Mouse (Mus musculus) retina, adult 2 months (tissue): ENCODE results near the gene Lhpp.

Experiments used
- DNase-seq: peaks from one replicate; pipeline ENCODE4 v3.0.0-alpha.2; 2012; ENCODE audit warnings: low read depth, low spot score

Lhpp gene

DNA sequence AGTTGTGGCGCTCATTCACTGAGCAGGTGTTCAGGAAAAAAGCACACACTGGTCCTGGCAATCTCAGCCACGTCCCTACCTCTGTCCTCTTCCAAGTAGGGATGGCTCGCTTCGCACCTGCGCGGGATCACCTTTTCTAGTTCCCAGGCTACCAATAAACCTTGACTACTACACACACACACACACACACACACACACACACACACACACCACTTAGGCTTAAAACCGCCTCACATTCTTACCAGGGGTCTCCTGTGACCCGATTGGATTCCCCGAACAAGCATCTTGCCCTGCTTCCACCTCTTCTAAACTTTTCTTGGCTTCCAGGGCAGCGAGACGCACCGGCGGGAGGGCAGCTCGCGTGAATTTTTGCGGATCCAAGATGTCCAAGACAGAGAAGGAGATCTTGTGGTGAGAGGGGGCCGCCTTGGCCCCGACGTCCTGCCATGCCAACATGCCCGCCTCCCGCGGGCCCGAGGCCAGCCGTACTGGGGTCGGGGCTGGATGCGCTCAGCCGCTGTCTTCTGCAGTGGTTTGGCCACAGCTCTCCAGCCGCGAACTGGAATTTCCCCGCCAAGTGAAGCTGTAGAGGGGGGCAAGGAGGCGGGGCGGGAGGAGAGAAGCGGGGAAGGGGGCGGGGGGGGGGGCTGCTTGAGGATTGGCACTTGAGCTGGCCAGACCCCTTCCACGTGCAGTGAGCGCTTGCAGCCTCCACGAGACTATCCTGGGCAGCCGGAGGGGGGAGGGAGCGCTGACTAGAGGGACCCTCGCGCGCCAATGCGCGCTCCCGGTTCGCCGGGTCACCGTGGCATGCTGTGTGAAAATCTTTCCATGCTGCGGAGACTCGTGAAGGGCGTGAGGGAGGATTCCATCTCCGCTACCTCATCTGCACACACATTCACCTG, 11.1 kb upstream of the Lhpp start, which contains the start of gene Nkx1-2:
Gene Nkx1-2, minus strand, starts transcription at position 567 of the 905 bp plus-strand sequence.
- no peak for DNase-seq

DNA sequence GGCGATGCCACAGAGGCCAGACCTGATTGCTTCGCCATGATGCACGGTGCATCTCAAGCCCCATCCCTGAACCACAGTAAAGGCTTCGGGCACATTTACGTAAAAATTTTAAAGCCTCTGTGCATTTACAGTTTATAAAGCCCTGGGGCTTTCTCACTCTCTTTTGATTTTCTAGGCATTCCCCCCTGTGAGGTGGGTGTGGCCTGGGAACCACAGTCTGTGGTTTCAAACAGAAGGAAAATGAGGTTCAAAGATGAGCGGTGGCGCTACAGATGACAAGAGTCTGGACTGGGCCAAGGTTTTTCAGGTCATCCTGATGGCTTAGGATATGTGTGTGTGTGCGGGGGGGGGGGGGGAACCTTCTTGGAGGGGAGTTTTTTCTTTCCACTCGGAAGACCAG, 10.4 kb upstream of the Lhpp start:
- DNase-seq, result no peak

DNA sequence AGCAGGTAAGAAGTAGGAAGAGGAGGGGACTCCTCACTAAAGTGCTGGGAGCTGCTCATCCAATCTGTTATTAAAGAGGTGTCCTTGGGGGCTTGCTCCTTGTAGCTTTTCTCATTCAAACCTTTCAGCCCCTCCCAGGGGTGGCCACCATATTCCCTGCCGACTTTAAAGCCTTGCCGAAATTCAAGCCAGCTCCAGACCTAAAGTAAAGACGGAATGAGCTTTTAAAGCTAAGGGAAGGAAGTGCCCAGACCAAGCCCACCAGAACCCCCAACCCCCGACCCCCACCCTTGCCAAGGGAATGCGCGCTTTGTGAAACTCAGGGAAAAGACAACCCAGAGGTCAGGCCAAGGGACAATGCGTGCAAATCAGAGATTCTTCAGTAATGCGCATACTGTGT, 9.5 kb upstream of the Lhpp start:
- DNase-seq, result no peak

DNA sequence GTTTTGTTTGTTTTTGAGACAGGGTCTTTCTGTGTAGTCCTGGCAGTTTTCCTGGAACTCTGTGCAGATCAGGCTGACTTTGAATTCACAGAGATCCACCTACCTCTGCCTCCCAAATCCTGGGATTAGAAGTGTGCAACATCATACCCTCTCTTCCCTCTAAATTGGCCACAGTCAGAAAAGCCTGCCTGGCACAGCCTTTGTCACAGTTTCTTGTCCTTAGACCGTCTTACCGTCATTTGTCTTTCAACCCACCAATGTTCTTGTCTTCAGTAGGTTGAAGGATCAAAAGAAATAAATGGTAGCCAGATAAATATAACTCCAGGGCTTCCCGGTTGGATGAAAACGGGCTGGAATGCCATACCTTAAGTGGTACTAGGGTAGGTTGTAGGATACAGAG, 5.7 kb upstream of the Lhpp start:
- no peak for DNase-seq

DNA sequence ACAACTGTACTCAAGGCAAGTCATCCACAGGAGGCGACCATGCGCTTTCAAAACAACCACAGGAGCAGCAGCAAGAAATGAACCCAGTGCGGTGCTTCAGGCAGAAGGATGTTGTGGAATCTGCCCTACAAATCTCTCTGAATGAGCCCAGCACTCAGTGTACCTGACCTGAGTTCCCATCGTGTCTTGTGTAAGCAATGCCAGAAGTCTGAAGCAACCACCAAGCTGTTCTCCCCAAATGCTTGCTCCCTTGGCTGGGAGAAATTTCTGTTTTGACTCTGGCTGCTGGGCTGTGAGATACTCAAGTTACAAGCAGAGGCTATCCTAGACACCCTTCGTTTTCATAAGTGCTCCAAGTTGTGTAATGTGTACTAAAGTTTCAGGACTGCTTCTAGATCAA, 4.7 kb upstream of the Lhpp start:
- no peak for DNase-seq

DNA sequence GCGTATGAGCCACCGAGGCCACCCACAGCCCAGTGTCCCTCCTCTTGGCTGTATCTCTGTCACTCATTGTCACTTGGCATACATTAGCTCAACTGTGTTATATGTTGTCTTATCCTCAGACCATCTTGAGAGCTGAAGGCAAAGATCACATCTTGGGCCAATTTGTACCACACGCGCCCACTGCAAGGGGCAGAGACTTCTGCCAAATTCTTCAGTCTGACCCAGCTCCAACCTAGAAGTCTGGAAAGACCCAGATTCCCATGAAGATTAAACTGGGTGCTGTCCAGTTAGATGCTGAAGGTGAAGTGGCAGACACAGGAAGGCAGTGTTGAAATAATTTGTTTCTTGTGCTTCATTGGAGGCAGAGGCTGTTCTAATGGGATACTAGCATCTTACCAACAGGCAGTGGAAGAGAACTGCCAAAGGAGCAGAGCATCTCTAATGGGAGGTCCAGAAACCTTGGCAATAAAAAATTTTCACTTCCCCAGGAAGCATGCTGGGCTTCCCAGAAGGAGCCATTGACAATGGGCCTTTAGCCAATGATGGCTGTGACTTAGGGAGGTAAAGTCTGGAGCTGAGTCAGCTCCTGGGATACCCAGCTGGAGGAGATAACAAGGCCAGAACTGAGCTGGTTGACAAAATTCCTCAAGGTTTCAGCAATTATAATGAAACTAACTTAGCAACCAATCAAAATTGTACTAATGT, 2.0 kb upstream of the Lhpp start:
- DNase-seq, result no peak

DNA sequence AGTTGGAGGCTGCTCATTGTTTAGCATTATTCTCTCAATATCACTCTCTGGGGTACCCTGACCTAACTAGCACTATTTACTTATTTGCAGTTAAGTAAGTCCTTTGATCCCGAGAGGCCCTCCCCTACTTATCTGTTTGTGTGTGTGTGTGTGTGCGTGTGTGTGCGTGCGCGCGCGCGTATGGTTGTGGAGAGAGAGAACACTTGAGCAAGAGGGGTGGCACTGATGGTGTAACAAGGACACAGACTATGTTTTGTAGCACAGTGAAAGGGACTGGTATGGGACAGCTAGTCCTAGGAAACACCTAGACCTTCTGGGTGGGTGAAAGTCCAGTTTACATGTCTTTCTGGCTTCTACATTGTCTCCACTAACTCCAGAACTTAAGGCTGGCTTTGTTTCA, 1.1 kb downstream of the Lhpp start:
- DNase-seq, result no peak

DNA sequence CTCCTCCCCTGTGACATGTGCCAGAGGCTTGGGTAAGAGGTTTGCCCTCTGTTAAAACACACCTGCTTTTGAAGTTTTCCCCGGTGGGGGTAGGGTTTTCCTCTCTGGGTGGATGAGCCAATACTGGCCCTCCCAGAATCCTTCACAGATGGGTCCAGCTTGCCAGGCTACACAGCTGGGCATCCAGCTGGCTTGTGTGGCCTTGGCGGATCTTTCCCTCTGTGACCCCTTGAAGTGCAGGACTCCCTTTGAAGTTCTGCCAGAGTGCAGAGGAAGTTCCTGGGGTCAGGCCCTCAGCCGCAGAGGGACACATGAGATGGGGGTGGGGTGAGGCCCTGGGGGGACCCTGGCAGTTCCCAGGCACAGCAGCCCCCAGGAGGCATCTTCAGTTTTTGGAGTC, 4.9 kb downstream of the Lhpp start:
- DNase-seq, result no peak

DNA sequence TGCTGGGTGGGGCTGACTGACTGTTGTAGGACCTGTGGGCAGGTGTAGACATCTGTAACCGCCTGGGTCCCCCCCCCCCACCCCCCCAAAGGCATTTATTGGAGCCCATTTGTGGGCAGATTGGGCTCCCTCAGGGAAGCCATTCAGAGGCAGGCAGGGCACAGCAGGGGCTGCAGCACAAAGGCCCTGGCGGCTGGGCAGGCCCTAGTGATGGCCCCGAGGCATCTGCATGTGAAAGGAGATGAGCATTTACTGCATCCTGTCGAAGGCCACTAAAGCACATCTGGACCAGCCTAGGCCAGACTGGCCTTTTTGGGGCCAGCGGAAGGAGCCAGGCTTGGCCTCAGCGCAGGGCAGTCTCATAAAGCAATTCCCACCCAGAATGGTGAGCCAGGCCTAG, 6.0 kb downstream of the Lhpp start:
- no peak for DNase-seq

DNA sequence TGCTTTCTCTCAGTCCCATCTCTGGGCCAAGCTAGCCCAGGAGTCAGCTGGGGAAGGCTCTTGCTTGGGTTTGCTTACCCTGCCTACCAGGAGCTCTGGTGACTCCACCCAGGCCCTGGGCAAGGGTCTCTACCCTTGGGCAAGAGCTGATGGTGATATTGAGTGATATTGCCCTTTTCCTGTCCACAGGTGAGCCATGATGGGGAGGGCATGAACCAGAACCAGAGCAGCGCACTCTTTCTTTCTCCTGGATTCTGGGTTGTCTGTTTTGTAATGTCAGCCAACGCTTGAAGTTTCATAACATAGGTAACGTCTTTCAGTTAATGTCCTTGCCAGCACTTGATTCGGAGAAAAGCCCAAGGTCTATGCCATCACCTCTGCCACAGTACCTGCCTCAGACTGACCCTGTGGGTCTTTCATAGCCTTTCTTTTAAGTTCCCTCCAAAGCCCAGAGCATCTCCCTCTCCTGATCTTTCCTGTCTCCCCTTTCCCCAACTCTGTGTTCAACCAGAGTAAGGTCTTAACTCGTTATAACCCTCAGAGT, 6.7 kb downstream of the Lhpp start:
- DNase-seq, result no peak

DNA sequence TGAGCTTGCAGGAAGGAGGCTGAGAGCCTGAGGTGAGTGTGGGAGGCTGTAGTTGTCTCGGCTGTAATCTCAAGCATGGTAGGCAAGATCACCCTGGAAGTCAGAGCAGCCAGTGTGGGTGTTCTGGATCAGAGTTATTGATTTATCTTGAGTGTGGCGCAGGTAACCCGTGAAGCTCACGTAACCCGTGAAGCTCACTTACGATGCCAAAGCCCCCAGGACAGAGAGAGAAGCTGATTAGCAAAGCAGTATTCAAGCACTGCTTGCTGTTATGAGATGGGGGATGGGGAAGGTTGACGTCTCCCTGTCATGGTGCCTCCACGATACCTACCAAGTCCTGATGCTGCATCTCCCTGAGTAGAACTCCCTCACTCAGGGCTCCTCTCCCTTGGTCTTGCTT, 9.1 kb downstream of the Lhpp start:
- no peak for DNase-seq

DNA sequence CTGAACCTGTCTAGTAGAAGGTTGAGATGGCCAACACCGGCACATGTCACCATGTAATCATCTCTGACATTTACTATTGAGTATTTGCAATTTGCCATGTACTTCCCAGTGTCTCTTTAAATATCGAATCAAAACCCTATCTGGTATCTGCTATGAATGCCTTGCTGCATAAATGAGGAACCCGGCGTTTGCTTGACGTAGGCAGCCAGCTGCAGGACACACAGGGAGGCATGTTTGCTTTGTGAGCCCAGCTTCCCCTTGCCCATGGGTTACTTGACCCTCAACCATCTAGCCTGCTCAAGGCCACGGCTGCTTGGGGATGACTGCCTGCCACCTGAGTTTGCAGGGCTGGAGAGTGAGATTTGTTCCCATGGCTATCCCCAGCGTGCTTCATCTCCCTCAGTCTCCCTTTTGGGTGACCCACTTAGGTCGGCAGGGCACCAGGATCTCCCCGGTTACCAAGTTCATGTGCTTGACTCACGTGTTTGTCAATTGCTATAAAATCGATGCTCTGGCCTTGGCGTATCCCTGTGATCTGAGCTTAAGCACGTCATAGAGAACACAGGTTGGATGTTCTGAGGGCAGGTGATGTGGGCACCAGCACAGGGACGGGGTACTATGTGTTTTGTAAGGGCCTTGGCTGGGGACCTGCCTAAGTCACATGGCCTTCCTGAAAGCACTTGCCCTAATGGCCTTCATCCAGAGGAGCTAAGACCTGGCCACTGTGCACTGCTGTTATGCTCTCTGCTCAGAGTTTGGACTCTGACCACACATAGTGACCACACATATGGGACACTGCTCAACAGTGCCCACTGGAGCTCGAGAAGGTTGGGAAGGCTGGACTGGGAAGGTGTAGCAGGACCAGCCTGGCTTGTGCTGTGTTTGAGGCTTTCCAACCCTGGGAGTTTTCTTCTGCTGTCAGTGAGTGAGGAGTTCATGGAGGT, 9.8 kb downstream of the Lhpp start:
- DNase-seq, result no peak

DNA sequence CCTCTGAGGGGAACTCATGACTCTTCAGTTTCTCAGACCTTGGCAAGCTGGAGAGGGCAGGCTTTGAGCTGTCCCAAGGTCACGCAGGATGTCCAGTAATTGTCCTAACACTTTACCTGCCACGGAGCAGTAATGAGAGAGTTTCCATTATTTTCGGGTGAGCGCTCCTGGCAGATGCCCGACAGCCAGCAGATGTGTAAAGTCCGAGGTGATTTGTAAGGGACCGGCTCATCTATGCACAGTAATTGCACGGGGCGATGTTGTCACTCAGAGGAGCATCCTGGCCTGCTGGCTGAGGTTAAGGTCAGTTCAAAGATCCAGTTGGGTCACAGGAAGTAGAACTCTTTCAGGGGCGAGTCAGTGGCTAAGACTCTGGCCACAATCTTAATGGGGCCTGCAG, 13.7 kb downstream of the Lhpp start:
- no peak for DNase-seq

DNA sequence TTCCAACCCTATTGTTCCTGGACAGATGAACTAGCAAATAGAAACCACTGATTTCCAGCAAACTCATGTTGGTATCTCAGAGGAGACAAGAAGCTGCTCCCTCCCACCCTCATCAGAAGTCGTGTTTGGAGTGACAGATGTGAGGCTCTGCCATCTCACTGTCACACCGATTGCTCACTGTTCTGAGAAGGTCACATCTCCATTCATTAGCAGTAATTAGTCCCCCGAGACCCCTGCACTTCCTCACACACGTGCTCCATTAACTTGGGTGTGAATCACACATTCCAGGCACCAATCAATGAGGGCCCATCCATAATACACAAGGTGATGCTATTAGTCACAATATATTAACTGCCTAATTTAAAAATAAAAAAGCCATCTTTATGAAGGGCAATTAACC, 15.7 kb downstream of the Lhpp start:
- DNase-seq, result no peak

DNA sequence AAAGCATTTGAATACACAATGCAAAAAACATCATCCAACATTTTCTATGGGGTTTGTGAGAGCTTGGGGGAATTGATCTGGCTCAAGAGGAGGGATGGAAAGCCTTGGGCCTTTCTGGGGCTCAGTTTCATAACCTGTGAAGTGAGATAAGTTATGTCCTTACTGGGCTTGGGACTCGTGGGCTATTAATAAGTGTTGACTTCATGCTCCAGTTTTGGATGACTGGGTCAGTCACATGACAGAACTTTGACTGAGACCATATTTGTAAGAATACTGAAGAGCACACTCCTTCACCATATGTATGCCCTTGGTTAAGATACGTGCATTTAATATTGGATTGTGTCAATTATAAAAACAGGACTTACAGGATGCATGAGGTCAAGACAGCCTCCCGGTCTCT, 17.0 kb downstream of the Lhpp start:
- DNase-seq, result no peak

DNA sequence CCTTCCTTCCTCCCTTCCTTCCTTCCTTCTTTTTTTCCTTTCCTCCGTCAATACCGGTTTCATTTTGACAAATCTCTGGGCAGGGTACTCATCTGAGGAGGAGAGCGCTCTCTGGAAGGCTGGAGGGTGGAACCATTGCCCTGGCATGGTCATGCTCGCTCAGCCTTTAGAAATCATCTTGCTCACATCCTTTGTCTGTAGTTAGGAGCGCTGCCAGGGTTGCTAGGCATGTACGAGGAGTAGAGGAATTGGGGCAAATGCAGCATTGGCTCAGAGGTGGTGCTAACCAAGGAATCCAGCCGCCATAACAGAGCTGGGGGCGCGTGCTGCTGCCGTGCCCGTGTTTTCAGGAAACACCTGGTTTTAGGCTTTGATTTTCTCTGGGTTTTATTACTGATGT, 20.9 kb downstream of the Lhpp start:
- no peak for DNase-seq

DNA sequence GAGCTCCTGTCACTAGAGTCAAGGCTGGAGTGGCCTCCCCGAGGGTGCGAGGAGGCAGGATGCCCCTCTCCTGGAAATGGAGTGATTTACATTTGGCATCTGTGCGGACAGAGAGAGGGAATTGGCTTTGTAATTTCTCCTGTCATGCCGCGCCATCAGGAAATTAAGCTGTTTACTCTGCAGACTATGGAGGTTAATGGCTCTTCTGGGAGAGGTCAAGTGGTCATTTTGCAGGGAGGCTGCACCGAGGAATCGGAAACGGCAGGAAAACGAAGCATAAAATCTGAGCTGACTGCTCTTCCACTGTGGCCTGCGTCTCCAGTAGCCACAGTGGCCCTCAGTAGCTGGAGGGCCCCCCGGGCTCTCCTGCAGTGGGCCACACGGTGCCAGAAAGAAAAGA, 26.9 kb downstream of the Lhpp start:
- no peak for DNase-seq

DNA sequence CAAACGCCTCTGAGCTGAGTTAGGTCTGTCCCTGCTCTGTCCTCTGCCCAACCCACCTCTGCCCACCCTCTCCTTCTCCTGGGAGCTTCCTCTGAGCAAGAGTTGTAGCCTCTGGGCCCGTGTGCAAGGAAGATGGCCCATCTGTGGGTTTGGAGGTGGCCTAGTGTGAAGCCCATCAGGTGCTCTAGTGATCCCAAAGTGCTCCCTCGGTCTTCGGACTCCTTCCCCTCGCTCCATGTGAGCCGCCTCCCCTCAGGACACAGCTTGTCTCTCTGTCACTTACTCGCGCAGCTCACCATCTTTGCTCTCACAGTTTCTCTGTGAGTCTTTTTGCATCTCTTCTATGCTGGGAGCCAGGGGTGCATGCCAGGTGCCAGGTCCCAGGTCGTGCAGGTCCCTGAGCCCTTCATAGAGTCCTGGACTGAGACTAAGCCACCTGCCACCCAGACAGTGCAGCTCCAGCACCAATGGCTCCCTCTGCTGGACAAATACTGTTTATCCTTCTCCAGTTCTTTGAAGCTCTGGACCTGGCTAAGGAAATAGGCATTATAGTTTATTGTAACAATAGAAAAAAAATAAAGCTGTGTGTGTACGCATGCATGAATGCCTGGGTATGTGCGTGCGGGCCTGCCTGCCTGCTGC, 28.1 kb downstream of the Lhpp start:
- DNase-seq, result peak; percentile 44

DNA sequence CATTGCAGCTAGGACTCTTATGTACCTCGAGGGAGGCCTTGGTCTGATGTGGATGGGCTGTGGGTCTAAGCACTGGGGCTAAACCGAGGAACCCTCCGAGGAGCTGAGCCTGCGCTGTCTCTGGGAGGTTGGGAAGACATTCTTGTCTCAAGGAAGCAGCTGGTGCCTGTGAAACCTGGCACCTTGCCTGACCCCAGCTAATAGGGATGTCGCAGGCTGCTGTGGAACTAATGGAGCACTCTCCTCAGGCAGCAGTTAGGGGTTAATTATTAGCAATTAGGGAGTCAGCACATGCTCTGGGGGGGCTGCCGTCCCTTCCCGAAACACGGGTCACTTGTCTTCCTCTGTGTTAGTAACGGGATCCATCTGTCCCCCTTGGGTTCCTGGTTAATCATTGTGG, 30.5 kb downstream of the Lhpp start:
- DNase-seq, result no peak

DNA sequence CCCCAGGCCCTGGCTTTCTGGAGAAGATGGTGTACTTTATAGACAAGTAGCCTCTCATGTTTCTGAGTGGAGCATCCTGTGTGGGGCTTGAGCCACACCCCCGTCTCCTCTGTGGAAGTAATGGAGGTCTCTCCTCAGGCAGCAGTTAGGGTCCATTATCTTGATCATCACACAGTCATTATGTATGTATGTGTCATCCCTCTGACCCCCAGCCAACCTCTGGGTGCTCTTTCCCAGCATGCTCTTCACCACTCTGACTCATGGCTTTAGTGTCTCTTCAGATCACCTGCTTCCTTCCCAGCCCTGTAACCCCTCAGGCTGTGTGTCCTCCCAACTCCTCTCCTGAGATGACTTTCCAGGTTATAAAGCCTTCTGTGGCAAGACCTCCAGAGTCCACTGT, 31.2 kb downstream of the Lhpp start:
- no peak for DNase-seq

DNA sequence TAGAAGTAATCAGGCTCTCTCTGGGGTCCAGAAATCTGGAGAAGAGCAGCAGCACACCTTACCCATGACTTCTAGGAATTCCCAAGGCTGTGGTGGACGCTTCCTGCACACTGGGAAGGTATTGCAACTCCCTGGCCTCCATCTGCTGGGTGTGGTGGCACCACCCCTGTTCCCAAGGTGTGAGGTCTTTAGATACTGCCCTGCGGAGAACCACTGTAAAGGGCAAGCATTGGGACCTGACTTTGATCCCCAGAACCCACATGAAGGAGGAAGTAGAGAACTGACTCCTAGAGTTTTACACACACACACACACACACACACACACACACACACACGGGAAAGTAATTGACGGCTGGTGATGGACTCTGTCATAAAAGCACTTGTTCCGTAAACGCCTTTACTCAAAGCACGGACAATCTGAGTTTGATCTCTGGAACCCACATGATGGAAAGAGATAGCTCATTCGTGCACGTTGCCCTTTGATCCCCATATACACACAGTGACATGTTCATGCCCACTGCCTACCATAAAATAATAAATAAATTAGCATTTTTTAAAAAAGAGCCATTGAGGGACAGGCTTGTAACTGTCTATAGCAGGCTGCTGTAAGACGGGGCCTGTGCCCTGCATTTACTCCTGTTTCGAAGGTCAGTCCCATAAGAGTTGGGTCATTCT, 34.3 kb downstream of the Lhpp start:
- no peak for DNase-seq
